Mouse (Mus musculus) urinary bladder, adult 2 months (tissue): ENCODE data around the gene Epn3. TPM values are rescaled to one million over a fixed set of nuclear protein-coding genes. Genes with fewer than 3 reads are reported as not detected.

Experiments
- DNase-seq: peaks from one replicate; pipeline ENCODE4 v3.0.0; 2022; ENCODE audit warnings: low spot score
- polyA plus RNA-seq: library from polyadenylated mRNA; depleted of rRNA; stranded (reverse); fragments of >200 nt; gene quantifications from 2 replicates; pipeline ENCODE4 v1.2.3, GENCODE M21; 2012

Epn3 gene
- polyA plus RNA-seq, 1 experiment, result 34.1 TPM

DNA sequence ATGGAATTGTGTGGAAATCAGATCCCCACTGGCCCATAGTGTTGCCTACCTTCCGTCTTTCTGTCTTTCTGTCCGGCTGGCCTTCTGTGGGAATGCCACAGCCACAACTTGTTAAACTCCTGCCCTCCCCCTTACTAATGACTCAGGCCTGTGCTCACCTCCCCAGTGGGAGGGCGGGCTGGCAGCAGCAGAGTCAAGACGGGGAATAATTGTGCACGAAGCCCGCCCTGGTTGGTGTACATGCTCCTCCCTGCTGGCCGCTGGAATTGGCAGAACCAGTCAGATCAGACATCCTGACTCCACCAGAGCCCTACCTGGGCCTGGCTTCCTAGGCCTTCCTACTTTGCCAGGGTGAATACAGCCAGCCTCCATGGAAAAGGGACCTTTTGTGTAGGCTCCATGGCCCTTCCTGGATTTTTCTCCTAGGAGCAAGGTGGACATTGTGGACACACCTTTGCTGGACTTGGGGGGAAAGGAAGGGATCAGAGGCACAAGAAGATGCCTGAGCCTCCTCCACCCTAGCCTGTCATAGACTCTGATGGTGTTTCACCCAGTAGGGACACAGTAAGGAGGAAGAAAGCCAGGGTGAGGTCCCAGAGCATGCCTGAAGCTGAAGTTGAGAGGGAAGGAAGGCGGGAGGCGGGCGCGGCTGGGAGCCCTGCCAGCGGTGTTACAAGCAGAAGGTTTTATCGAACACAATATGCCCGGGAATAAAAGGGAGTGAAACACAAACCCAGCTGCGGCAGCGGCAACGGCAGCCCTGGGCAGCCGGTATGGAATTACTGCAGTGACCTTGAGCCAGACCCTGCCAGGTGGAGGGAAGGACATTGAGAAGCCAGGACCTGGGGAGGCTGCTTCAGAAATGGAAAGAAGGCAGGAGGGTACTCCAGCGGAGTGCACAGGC is 1.4 kb downstream of the Epn3 start:
- peak; percentile 56 for DNase-seq

DNA sequence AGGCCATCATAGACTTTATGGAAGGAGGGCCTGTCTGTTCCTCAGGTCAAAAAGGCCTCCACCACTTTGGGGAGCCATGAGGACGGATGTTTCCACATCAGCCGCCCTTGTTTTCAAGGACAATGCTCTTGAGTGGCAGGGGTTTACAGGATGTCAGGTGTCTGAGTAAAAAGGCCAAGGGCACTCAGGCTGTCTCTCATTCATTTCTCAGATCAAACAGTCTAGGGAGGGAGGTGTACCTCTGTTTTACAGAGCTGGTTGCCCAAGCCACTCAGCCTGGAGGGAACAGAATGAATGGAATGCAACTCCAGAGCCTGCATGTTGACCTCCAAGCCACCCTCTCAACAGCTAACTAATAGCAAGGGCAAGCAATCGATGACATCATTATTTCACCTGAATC is 4.4 kb downstream of the Epn3 start:
- DNase-seq, result no peak

DNA sequence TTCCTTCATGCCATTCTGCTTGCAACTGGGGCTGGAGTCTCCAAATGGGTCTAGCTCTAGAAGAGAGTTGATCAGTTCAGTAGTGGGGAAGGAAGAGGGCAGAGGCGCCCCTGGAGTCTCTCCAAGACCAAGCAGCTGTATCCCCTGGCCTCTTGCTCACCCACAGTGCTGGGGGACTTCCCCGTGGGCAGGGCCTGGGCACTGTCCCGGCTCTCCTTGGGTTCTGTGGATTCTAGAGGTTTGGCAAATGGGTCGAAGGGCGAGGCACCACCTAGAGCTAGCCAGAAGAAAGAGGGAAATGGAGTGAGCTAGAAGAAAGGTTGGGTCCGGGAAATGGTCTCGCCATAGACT is 8.1 kb downstream of the Epn3 start:
- DNase-seq, result no peak

DNA sequence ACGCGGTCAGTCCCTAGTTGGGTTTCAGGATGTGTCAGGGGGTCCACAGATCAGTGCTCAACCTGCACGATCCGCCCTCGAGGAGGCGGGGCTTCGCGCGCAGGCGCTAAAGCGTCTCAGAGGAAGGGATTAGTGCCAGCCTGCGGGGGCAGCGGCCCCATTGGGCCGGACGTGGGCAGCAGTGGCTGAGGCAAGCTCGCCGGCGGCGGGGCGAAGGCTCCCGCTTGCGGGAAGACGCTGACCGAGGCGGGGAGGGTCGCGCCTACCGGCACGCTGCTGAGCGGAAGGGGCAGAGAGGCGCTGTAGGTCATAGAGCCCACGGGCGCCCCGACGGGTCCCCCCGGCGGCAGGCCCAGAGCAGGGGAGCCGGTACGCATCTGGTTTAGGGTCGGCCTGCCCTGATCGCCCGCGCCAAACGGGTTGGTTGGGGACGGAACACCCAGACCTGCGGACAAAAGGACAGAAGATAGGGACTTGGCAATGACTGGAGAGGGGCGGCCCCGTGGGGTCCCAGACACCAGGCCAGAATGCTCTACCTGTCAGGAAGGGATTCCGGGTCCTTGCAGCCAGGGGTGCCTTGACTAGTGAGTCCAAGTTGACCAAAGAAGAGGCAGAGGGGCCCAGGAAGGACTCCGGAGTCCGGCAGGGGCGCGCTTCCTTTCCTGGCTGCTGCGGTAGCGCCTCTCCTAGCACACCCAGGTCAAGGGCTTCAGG is 8.6 kb downstream of the Epn3 start:
- DNase-seq, result no peak

DNA sequence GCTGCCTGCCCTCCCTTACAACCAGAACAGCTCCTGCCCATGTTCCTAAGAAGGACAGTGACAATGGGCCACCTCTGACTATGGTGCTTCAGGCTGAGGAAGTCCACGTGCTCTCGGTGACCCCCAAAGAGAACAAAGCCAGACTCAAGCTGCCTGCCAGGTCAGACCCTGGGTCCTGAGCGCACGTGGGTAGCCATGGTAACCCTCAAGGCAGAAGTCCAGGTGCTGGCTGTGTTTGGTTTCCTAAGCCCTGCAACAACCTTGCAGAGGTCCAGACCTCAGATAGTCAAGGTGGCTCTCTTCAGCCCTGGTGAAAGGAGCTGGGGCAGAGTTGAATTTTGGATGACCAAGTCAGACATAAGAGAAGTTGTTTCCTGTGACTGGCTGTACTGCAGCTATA is 10.0 kb downstream of the Epn3 start:
- DNase-seq, result no peak

DNA sequence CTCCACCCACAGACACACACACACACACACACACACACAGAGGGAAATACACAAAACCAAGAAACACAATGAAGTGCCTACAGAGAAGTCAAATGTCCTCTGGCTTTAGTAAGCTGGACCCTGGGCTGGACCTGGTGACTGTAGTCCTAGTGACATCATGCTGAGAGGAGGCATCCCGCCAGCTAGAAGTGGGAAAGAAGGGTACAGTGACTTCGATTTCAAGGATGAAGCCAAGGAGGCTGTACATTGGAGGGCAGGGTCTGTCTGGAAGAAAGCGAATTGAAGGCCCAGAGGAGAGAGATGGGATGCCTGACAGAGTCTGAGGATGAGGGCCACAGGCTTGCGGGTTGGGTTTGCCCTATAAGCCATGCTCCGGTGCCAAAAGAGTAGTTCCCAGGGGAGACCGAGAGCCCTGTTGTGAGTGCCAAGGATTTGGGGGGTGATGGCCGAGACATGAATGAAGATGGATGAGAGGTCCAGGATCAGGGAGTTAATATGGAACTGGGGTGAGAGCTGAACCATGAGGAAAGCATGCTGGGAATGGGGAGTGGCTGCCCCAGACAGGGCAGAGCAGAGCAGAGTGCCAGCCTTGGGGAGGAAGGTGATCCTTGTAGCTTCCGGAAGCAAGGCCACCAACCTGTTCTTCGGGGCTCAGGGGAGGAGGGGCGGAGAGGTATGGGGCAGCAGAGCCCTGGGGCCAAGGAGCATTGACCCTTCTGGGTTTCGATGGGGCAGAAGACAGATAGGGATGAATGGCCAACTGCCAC is 10.8 kb downstream of the Epn3 start:
- DNase-seq, result no peak

DNA sequence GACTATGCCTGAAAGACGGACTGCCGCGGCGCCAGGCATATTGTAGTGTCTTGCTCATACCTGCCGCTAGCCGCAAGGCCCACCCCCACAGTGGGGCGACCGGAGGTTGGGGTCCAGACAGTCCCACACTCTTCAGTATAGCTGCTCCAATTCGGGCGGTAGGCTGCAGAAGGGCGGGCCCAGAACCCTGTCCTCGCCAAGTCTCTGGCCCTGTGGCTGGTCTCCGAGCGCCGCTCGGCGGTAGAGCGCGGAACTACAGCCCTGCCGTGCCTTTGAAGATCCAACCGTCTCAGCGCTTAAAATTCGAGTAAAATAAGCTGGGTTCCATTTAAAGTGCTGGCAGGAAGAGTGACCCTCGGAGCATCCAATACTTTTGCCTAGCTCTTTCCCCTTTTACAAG is 13.8 kb downstream of the Epn3 start, which contains the start of gene Spata20:
TSS of gene Spata20 (minus strand) at position 179 of the 400 bp plus-strand sequence.
- peak; percentile 83 for DNase-seq

DNA sequence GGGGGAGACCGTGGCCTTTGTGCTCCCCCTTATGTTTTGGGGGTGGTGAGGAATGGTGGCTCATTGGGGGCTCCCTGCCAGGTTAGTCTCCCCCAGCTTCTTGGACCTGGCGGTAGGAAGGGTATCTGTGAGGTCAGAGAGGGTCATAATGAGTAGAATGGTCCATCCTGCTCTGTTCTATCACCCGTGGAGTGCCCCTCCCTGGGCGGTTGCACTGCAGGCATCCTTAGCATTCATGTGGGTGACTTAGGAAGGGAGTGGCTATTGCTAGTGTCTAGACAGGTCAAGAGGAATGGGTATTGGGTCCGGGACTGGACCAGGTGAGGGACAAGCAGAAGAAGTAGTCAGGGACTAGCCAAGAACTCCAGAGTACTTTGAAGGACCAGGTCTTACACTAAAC is 14.6 kb downstream of the Epn3 start:
- no peak for DNase-seq

DNA sequence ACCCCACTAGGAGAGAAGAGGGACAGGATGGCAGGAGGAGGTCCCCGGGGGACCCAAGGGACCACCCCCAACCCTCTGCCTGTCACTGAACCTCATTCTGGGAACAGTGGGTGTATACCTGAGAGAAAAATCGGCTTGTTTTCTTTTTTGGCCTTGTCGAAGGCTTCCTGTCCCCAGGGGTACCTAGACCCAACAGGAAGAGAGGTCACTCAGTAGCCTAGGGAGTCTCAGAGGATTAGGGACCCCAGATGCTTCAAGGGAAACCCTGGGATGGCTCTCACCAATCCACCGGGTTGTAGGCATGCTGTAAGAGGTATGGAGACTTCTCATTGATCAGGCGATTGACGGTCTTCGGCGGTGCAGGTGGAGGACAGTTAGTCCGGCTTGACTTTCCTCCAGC is 15.1 kb downstream of the Epn3 start:
- DNase-seq, result no peak

DNA sequence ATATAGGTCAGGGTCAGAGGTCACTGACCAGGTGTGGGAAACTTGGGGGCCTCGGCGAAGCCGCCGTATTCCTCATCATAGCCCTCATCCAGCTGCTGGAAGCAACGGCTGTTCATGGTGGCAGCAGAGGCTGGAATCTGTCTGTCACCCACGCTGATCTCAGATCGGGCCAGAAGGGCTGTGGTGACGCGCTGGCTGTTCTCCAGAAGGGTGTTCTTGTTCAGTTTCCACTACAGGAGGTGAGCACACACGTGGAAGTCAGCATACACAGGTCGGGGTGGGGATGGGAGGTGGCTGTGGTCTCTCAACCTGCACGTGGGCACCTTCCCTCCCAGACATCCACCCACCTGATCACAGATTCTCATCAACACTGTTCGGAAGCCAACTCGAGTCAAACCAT is 15.9 kb downstream of the Epn3 start:
- DNase-seq, result no peak

DNA sequence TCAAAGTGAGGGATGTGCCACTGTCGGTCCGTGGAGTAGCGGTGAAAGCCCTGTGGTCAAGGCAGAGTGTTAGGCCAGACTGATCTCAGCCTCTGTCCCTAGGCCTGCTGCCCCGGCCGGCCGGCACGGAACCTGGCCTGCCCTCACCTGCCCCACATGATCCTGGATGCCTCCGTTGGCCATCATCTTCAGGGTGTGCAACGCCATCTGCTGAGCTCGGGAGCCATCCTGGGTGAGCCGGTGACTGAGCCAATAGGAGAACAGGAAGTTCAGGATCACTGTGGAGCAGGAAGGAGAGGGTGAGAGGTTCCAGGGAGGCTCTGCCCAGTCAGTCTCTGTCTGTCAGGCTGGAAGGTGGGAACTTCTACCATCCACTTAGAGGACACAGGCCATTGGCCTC is 16.3 kb downstream of the Epn3 start:
- no peak for DNase-seq

DNA sequence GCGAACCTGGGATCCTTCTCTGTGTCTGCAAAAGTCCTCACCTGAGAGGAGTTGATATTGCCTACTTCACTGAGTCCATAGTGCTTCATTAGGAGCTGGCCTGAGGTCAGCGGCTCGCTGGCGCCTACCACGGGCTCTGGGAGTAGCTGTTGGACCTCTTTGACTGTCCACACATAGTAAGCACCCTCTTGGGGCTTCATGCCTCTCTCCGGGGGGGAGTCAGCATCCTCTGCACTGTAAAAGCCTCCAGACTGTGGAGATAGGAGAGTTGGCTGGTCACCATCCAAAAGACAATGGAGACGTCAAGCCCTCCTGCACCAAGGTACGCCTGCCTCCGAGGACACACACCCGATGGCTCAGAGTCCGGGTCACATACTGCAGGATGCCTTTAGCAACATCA is 17.0 kb downstream of the Epn3 start:
- no peak for DNase-seq

DNA sequence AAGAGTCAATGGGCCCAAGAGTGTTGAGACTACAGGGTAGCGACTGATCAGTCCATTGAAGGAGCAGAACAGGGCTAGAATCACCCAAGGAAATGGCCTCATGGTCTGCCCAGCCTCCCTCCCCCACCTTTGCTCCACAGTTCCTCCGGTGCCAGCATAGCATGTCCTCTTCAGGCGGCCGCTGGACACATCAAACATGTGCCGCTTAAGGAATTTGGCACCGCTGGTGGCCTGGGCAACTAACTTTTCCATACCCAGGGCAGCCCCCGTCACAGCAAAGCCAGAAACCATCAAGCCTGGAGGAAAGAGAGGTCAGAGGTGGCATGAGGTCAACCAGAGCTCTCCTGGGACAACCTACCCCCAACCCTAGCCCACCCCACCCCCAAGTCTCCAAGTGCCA is 17.8 kb downstream of the Epn3 start:
- no peak for DNase-seq

DNA sequence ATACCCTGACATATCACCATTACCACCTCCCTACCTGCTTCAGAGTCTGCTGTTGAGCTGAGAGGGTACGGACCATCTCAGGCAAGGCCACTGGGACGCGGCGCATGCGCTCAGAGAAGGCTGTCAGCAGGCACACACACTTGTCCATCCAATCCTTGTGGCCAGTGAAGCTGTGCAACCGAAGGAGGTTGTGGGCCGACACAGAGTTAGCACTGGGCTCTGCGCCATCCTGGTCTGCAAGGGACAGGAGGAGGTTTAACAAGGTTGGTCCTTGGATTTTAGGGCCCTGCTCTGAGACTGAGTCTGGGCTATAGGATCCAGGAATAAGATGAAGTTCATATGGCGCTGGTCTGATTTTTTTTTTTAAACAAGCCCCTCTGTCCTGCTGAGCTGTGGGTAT is 19.4 kb downstream of the Epn3 start:
- no peak for DNase-seq

DNA sequence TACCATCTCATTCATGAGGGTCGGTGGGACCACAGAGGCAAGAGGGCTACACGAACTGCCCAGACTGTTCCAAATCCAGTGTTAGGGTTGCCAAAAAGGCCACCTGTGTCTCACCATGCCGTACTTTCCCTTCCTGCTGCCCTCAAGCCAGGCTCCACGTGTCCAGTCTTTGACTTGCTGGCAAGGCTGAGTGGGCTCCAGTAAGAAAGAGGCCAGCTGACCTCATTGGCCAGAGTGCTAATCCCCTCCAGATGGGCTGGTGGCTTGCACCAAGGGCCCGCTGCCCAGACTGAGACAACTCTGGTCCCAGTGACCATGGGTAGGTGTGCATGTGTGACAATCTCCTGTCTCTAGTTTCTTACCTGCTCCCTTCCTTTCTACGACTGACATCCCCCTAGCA is 22.1 kb downstream of the Epn3 start:
- no peak for DNase-seq

DNA sequence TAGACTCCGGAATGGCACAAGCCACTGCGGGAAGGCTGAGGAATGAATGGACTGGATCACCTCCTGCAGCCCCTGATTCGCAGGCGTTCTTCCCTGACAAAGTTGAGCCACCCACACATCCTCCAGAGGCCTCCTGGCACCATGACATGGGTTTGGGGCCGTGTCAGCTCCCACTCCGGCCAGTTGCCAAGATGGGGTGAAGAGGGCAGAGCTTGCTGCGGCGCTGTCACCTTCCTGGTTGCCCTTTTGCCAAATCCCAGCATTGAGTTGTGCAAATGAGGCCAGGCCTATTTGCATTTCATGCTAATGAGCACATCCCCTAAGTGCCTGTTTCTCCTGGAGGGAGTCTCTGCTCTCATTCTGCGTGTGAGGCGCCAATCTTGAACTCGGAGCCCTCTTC is 24.1 kb downstream of the Epn3 start:
- DNase-seq, result no peak

DNA sequence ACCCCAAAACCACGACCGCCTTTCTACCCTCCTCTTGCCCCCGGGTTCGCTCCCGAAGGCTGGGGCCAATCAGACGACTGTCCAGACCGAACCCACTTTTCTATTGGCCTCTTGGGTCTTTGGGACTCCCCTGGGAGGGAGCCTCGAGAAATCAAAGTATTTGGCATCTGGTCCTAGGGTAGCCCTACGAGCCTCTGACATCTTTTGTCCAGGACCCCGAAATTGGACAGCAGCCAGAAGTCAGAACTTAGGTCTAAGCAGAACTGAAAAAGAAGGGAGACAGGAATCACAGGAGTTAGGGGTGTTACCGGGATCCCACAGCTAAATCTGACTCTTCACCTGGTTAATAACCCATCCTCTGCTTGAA is 25.2 kb downstream of the Epn3 start:
- DNase-seq, result no peak

DNA sequence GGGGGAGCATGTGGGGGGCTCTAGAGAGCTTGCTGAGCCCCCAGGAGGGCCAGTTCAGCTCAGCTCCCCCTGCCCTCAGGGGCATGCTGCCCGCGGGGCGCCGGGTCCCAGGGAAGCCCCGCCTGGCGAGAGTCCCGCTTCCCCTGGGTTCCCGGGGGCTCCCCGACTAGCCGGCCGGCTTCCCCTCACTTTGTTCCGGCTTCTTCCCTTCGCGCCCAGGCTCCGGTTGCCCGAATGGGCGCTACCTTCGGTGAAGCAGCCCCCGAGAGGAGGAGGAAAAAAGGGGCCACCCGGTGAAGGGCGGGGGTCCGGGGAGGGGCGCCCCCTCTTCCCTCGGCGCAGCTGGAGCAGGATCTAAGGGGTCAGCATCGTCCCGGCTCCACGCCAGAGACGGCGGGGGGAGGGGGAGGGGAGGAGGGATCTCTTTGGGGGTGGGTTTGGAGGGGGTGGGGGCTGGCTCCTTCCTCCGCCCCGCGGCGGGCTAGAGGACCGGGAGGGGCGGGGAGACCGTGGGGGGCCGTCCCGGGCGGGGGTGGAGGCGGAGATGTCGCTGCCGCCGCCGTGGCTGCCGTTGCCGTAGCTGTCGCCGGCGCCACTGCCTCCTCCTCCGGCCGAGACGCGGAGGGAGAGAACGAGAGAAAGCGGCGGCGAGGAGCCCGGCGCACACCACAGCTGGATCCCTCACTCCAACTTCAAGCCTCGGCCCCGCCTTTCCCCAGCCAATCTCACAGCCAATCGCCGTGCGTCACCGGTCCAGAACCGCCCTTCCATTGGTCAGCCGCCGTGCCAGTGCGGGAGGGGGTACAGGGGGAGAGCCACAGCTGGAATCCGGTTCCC is 25.8 kb downstream of the Epn3 start, which contains the start of gene Cacna1g:
TSS of gene Cacna1g (minus strand) at position 492 of the 837 bp plus-strand sequence.
- DNase-seq, result peak; percentile 66

DNA sequence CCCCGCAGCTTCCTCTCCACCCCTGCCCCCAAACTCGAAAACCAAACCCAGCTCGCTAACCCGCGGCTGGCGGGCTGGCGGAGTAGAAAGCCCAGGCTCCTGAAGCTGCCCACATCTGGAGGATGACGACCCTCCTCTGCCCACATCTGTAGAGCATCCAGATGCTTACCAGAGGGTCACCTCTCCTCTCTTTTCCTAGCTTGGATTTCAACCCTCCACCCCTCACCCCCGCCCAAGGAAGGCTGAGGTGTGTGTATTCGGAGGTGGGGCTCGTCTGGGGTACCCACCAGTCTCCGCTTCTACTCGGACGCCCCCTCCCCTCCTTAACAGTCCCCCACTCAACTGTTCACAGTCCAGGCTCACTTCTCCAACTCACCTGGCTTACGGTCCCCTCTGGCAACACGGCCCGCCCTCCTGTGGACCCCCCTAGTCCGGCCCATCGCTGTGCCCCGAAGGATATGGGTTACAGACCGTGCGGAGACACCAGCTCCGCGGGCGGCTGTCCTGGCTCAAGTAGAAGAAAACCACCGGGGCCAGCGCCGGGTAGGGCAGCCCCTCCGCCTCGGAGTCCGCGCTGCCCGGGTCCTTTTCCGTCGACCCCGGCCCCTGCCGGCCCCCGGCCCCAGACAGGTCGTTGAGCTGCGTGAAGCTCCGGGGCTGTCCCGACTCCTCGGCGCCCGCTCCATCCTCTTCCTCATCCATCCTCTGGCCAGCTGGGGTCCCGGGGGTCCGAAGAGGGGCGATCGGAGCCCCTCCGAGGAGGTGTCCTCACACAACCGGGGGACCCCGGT is 26.7 kb downstream of the Epn3 start:
- no peak for DNase-seq

DNA sequence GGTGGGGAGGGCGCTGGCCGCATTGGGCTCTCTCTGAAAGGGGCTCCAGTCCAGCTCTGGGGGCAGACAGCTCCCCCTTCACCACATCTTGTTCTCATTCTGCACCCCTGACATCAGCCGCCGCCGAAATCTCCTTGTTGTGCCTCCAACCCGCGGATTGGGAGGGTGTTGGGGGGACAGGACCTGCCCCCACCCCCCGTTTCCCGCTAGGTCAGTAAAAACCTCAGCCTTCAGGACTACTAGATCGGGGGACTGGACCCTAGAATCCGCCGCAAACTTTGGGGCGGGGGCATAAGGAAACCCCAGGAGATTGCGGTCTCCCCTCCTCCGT is 27.2 kb downstream of the Epn3 start:
- no peak for DNase-seq
